Mouse (Mus musculus): ENCODE data around the gene Adamts5. TPM values are rescaled to one million over a fixed set of nuclear protein-coding genes. Genes with fewer than 3 reads are reported as not detected.

Gene Adamts5
- polyA plus RNA-seq, 1 experiment = 0.55 TPM

- WGBS = 75% methylated on average over 5 of the region's 5 CpGs
- no peaks in the 10 kb centered on the region for H3K36me3 ChIP-seq (ENCODE audit: control insufficient read depth, insufficient read depth, low read length)
- no peak overlapping the region for H3K27ac ChIP-seq (ENCODE audit: control insufficient read depth, insufficient read depth, low read length)
- no peaks in the 10 kb centered on the region for H3K27me3 ChIP-seq (ENCODE audit: control insufficient read depth, insufficient read depth, low read length)
- H3K4me1 ChIP-seq (replicated peaks; ENCODE audit: control insufficient read depth, insufficient read depth, low read length) = no peaks in the 10 kb centered on the region
- DNase-seq = no peak
- TF ChIP-seq CTCF (IDR thresholded peaks at IDR 0.05; ENCODE audit: borderline replicate concordance, control insufficient read depth, extremely low read depth, insufficient read depth, low read length, poor library complexity) (no peak), POLR2A (IDR thresholded peaks at IDR 0.05; ENCODE audit: control insufficient read depth, extremely low read depth, insufficient read depth, low read length, poor library complexity) (no peak)
- H3K4me3 ChIP-seq (ENCODE audit: control insufficient read depth, insufficient read depth, low read length) = no peak overlapping the region
Observed at GRCm38 (mm10) chr16:85889778-85890177, 11.8 kb downstream of the Adamts5 start.

GRCm38 (mm10) chr16:85887289-85888051, 14.2 kb downstream of the Adamts5 start:
- no peaks in the 10 kb centered on the region for H3K27me3 ChIP-seq (ENCODE audit: control insufficient read depth, insufficient read depth, low read length)
- TF ChIP-seq CTCF (IDR thresholded peaks at IDR 0.05; ENCODE audit: borderline replicate concordance, control insufficient read depth, extremely low read depth, insufficient read depth, low read length, poor library complexity) = no peak
- TF ChIP-seq POLR2A (IDR thresholded peaks at IDR 0.05; ENCODE audit: control insufficient read depth, extremely low read depth, insufficient read depth, low read length, poor library complexity) = no peak
- no peak overlapping the region for H3K4me3 ChIP-seq (ENCODE audit: control insufficient read depth, insufficient read depth, low read length)
- DNase-seq = no peak
- H3K36me3 ChIP-seq (ENCODE audit: control insufficient read depth, insufficient read depth, low read length) = no peaks in the 10 kb centered on the region
- no peaks in the 10 kb centered on the region for H3K4me1 ChIP-seq (replicated peaks; ENCODE audit: control insufficient read depth, insufficient read depth, low read length)
- no peak overlapping the region for H3K27ac ChIP-seq (ENCODE audit: control insufficient read depth, insufficient read depth, low read length)
- 90% methylated on average over 13 of the region's 13 CpGs for WGBS

GRCm38 (mm10) chr16:85879075-85879474, 22.6 kb downstream of the Adamts5 start:
- WGBS = 96% methylated on average over 7 of the region's 7 CpGs
- Histone ChIP-seq H3K27ac (ENCODE audit: control insufficient read depth, insufficient read depth, low read length) (no peak overlapping the region), H3K27me3 (ENCODE audit: control insufficient read depth, insufficient read depth, low read length) (no peaks in the 10 kb centered on the region), H3K4me1 (replicated peaks; ENCODE audit: control insufficient read depth, insufficient read depth, low read length) (no peaks in the 10 kb centered on the region), H3K4me3 (ENCODE audit: control insufficient read depth, insufficient read depth, low read length) (no peak overlapping the region), H3K36me3 (ENCODE audit: control insufficient read depth, insufficient read depth, low read length) (no peaks in the 10 kb centered on the region)
- DNase-seq = no peak
- no peak for TF ChIP-seq CTCF (IDR thresholded peaks at IDR 0.05; ENCODE audit: borderline replicate concordance, control insufficient read depth, extremely low read depth, insufficient read depth, low read length, poor library complexity)
- no peak for TF ChIP-seq POLR2A (IDR thresholded peaks at IDR 0.05; ENCODE audit: control insufficient read depth, extremely low read depth, insufficient read depth, low read length, poor library complexity)

- TF ChIP-seq CTCF (IDR thresholded peaks at IDR 0.05; ENCODE audit: borderline replicate concordance, control insufficient read depth, extremely low read depth, insufficient read depth, low read length, poor library complexity) = no peak
- no peak for TF ChIP-seq POLR2A (IDR thresholded peaks at IDR 0.05; ENCODE audit: control insufficient read depth, extremely low read depth, insufficient read depth, low read length, poor library complexity)
- Histone ChIP-seq H3K36me3 (ENCODE audit: control insufficient read depth, insufficient read depth, low read length) (no peaks in the 10 kb centered on the region), H3K27ac (ENCODE audit: control insufficient read depth, insufficient read depth, low read length) (no peak overlapping the region), H3K4me1 (replicated peaks; ENCODE audit: control insufficient read depth, insufficient read depth, low read length) (no peaks in the 10 kb centered on the region), H3K4me3 (ENCODE audit: control insufficient read depth, insufficient read depth, low read length) (no peak overlapping the region), H3K27me3 (ENCODE audit: control insufficient read depth, insufficient read depth, low read length) (no peaks in the 10 kb centered on the region)
- WGBS = 97% methylated on average over 3 of the region's 3 CpGs
- no peak for DNase-seq
Observed at GRCm38 (mm10) chr16:85874141-85874540, 27.5 kb downstream of the Adamts5 start.

- no peak overlapping the region for H3K27ac ChIP-seq (ENCODE audit: control insufficient read depth, insufficient read depth, low read length)
- H3K27me3 ChIP-seq (ENCODE audit: control insufficient read depth, insufficient read depth, low read length) = no peaks in the 10 kb centered on the region
- TF ChIP-seq CTCF (IDR thresholded peaks at IDR 0.05; ENCODE audit: borderline replicate concordance, control insufficient read depth, extremely low read depth, insufficient read depth, low read length, poor library complexity) (no peak), POLR2A (IDR thresholded peaks at IDR 0.05; ENCODE audit: control insufficient read depth, extremely low read depth, insufficient read depth, low read length, poor library complexity) (no peak)
- no peaks in the 10 kb centered on the region for H3K36me3 ChIP-seq (ENCODE audit: control insufficient read depth, insufficient read depth, low read length)
- H3K4me3 ChIP-seq (ENCODE audit: control insufficient read depth, insufficient read depth, low read length) = no peak overlapping the region
- H3K4me1 ChIP-seq (replicated peaks; ENCODE audit: control insufficient read depth, insufficient read depth, low read length) = no peaks in the 10 kb centered on the region
- WGBS = 87% methylated on average over 2 of the region's 2 CpGs
- no peak for DNase-seq
Observed at GRCm38 (mm10) chr16:85871971-85872370, 29.7 kb downstream of the Adamts5 start.

- TF ChIP-seq POLR2A (IDR thresholded peaks at IDR 0.05; ENCODE audit: control insufficient read depth, extremely low read depth, insufficient read depth, low read length, poor library complexity) (no peak), CTCF (IDR thresholded peaks at IDR 0.05; ENCODE audit: borderline replicate concordance, control insufficient read depth, extremely low read depth, insufficient read depth, low read length, poor library complexity) (no peak)
- no peak overlapping the region for H3K27ac ChIP-seq (ENCODE audit: control insufficient read depth, insufficient read depth, low read length)
- no peaks in the 10 kb centered on the region for H3K36me3 ChIP-seq (ENCODE audit: control insufficient read depth, insufficient read depth, low read length)
- no peak overlapping the region for H3K4me3 ChIP-seq (ENCODE audit: control insufficient read depth, insufficient read depth, low read length)
- no peaks in the 10 kb centered on the region for H3K27me3 ChIP-seq (ENCODE audit: control insufficient read depth, insufficient read depth, low read length)
- DNase-seq = no peak
- no peaks in the 10 kb centered on the region for H3K4me1 ChIP-seq (replicated peaks; ENCODE audit: control insufficient read depth, insufficient read depth, low read length)
Observed at GRCm38 (mm10) chr16:85871248-85871647, 30.4 kb downstream of the Adamts5 start.
